Mouse (Mus musculus) 3T3-L1 (cell line): ENCODE measurements around the gene Rab1b.
A peak's percentile ranks its signal among the peaks of the same experiment; 100 is the strongest.

Experiments used
- DNase-seq: peaks from one replicate; pipeline ENCODE4 v3.0.0-alpha.2; 2015; ENCODE audit warnings: low read depth, low spot score

Rab1b gene

GRCm38 (mm10) chr19:5051031-5051430 lies 55.8 kb downstream of the Rab1b start:
- peak; percentile 64 for DNase-seq

GRCm38 (mm10) chr19:5050047-5050905 lies 56.6 kb downstream of the Rab1b start, which contains the start of gene Rin1:
TSS of gene Rin1 (plus strand) at chr19:5050481.
- peak; percentile 98 for DNase-seq

- no peak for DNase-seq
These were observed 57.5 kb downstream of the Rab1b start for GRCm38 (mm10) chr19:5049325-5049724.
